Mouse (Mus musculus) heart, postnatal 0 days (tissue): ENCODE measurements around the gene Tmem216. TPM values are rescaled to one million over a fixed set of nuclear protein-coding genes. Genes with fewer than 3 reads are reported as not detected.

Experiments used
- ATAC-seq: fragments of 200-750 bp; cut with Nextera tagmentation; 2 replicates; pipeline ENCODE4 v1.8.0; 2017; ENCODE audit warnings: low read depth, moderate number of reproducible peaks, moderate library complexity; ENCODE audit not compliant: insufficient read depth
- DNase-seq: peaks from one replicate; pipeline ENCODE4 v3.0.0-alpha.2; 2016; ENCODE audit warnings: low spot score
- H3K27ac ChIP-seq: fragments of 300-500 bp; sonication (generic); 2 replicates; pipeline ENCODE4 v1.5.1; 2014; ENCODE audit warnings: low read depth, mild to moderate bottlenecking
- H3K27me3 ChIP-seq: fragments of 300-500 bp; sonication (generic); 2 replicates; pipeline ENCODE4 v1.6.1; 2014; ENCODE audit warnings: low read length, mixed read lengths; ENCODE audit not compliant: control insufficient read depth, insufficient read depth
- H3K36me3 ChIP-seq: fragments of 300-500 bp; sonication (generic); replicated peaks from 2 replicates; pipeline ENCODE4 v1.6.1; 2014; ENCODE audit warnings: low read length, mixed read lengths; ENCODE audit not compliant: control insufficient read depth, insufficient read depth
- H3K4me1 ChIP-seq: fragments of 300-500 bp; sonication (generic); 2 replicates; pipeline ENCODE4 v1.6.1; 2014; ENCODE audit warnings: antibody characterized with exemption; ENCODE audit not compliant: control insufficient read depth, insufficient read depth
- H3K4me2 ChIP-seq: fragments of 300-500 bp; sonication (generic); 2 replicates; pipeline ENCODE4 v1.6.1; 2014; ENCODE audit warnings: low read depth, mild to moderate bottlenecking, low read length, moderate library complexity
- H3K4me3 ChIP-seq: fragments of 300-500 bp; sonication (generic); 2 replicates; pipeline ENCODE4 v1.5.1; 2014; ENCODE audit warnings: low read depth, low read length
- H3K9ac ChIP-seq: fragments of 300-500 bp; sonication (generic); replicated peaks from 2 replicates; pipeline ENCODE4 v1.6.1; 2014; ENCODE audit warnings: low read depth, low read length, mixed read lengths
- H3K9me3 ChIP-seq: fragments of 300-500 bp; sonication (generic); replicated peaks from 2 replicates; pipeline ENCODE4 v1.6.1; 2016; ENCODE audit warnings: low read length; ENCODE audit not compliant: control insufficient read depth
- CTCF ChIP-seq: IDR thresholded peaks from 2 replicates; pipeline ENCODE4 v1.5.1; 2016; ENCODE audit warnings: antibody characterized with exemption, control low read depth, low read depth
- EP300 ChIP-seq: IDR thresholded peaks from 2 replicates; pipeline ENCODE4 v1.6.1; 2016; ENCODE audit warnings: antibody characterized with exemption, low read depth
- WGBS: fragments of 180-500 bp; shearing (Covaris S2); extraction: QIAGEN DNeasy Blood & Tissue Kit; methylation state at CpG from one replicate; pipeline ENCODE4 v1.1.7; 2014; 5-methylcytosine and 5-hydroxymethylcytosine counted together
- polyA plus RNA-seq: library from polyadenylated mRNA; unstranded; fragments of >200 nt; fragmentation: Nextera tagmentation; extraction: Ambion mirVana; gene quantifications from 2 replicates; pipeline ENCODE4 v1.2.1, GENCODE M21; 2015
- total RNA-seq: library from RNA; depleted of rRNA; stranded (reverse); fragments of >200 nt; gene quantifications from 2 replicates; pipeline ENCODE4 v1.2.3, GENCODE M21; 2014; ENCODE audit warnings: low replicate concordance; rRNA removed

The Tmem216 gene
- total and polyA plus RNA-seq, 2 experiments from 2014 or later = 12.7 to 12.9 TPM

DNA sequence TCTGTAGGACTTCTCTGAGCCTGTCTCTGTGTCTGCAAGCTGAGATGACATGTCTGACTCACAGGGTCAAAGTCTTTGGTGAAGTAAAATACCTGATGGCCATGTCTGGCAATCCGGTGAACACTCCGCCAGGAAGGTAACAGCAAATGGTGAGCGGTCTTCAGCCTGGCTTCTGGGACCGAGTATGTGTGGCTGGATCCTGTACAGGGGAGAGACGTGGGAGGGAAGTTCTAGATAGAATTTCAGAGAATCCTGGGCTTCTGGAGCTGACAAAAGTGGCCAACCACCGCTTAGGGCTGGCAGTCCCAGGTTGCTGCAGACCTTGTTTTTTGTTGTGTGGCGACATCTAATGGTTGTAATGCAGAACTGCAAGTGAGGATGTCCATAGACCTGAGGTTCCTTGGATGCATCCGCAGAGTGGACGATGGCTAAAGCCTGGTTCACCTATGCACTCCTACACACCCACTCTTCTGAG is 69.7 kb downstream of the Tmem216 start:
- Histone ChIP-seq H3K36me3 (no peaks in the 10 kb centered on the region), H3K4me1 (peaks cover 4% of the 10 kb centered on the region; the same call in 1 of the 2 replicates), H3K4me2 (no peak overlapping the region), H3K4me3 (no peak overlapping the region), H3K9me3 (no peaks in the 10 kb centered on the region), H3K9ac (no peak overlapping the region), H3K27ac (no peak overlapping the region), H3K27me3 (peaks cover 35% of the 10 kb centered on the region; the same call in 1 of the 2 replicates)
- DNase-seq (peak; percentile 65), ATAC-seq (peak; percentile 57)
- 16% methylated on average over 9 of the region's 9 CpGs for WGBS
- TF ChIP-seq EP300 (no peak), CTCF (peak; percentile 97)

Other genes starting within 250 kb of the Tmem216 start
- gene Syt7, start 167.1 kb downstream of the Tmem216 start, total RNA-seq = 5.0 and 6.0 TPM in 2 replicates
- 0.78 and 0.96 TPM in 2 replicates for gene Syt7, start 167.1 kb downstream of the Tmem216 start, polyA plus RNA-seq
- 1.9 TPM in 1 of 2 replicates, not detected in the other for gene Lrrc10b, start 98.8 kb downstream of the Tmem216 start, total RNA-seq
- gene Lrrc10b, start 98.8 kb downstream of the Tmem216 start, polyA plus RNA-seq = 0.08 and 0.18 TPM in 2 replicates
- gene Ppp1r32, start 73.3 kb downstream of the Tmem216 start, total RNA-seq = 0.19 TPM in 1 of 2 replicates, not detected in the other
- gene Ppp1r32, start 73.3 kb downstream of the Tmem216 start, polyA plus RNA-seq = 0.14 TPM in 2 replicates
- gene Cpsf7, start 31.0 kb downstream of the Tmem216 start, total RNA-seq = 18.4 and 51.4 TPM in 2 replicates
- gene Cpsf7, start 31.0 kb downstream of the Tmem216 start, polyA plus RNA-seq = 14.2 and 14.8 TPM in 2 replicates
- gene Sdhaf2, start 30.1 kb downstream of the Tmem216 start, total RNA-seq = 50.6 and 66.2 TPM in 2 replicates
- gene Sdhaf2, start 30.1 kb downstream of the Tmem216 start, polyA plus RNA-seq = 56.1 and 56.9 TPM in 2 replicates
- gene Cyb561a3, start 20.9 kb upstream of the Tmem216 start, total RNA-seq = 11.9 and 22.7 TPM in 2 replicates
- gene Cyb561a3, start 20.9 kb upstream of the Tmem216 start, polyA plus RNA-seq = 13.7 and 15.5 TPM in 2 replicates
- 6.7 and 8.1 TPM in 2 replicates for gene Tmem138, start 21.1 kb upstream of the Tmem216 start, total RNA-seq
- 11.9 and 12.1 TPM in 2 replicates for gene Tmem138, start 21.1 kb upstream of the Tmem216 start, polyA plus RNA-seq
- gene Ddb1, start 49.1 kb upstream of the Tmem216 start, total RNA-seq = 298 and 349 TPM in 2 replicates
- 130 and 137 TPM in 2 replicates for gene Ddb1, start 49.1 kb upstream of the Tmem216 start, polyA plus RNA-seq
- gene Tkfc, start 49.4 kb upstream of the Tmem216 start, total RNA-seq = 2.7 and 3.0 TPM in 2 replicates
- gene Tkfc, start 49.4 kb upstream of the Tmem216 start, polyA plus RNA-seq = 5.9 and 7.7 TPM in 2 replicates
- gene Vwce, start 78.0 kb upstream of the Tmem216 start, total RNA-seq = 0.19 and 4.7 TPM in 2 replicates
- 0.22 and 0.23 TPM in 2 replicates for gene Vwce, start 78.0 kb upstream of the Tmem216 start, polyA plus RNA-seq
- not detected in 2 replicates for gene Pga5, start 121.8 kb upstream of the Tmem216 start, total RNA-seq
- gene Pga5, start 121.8 kb upstream of the Tmem216 start, polyA plus RNA-seq = not detected in 2 replicates
- 25.5 and 42.1 TPM in 2 replicates for gene Vps37c, start 132.5 kb upstream of the Tmem216 start, total RNA-seq
- 22.2 and 23.0 TPM in 2 replicates for gene Vps37c, start 132.5 kb upstream of the Tmem216 start, polyA plus RNA-seq
- gene Cd5, start 182.8 kb upstream of the Tmem216 start, total RNA-seq = 3.2 TPM in 1 of 2 replicates, not detected in the other
- gene Cd5, start 182.8 kb upstream of the Tmem216 start, polyA plus RNA-seq = 0.12 and 0.23 TPM in 2 replicates